Mouse (Mus musculus): ENCODE measurements around the gene Eftud2. TPM values are rescaled to one million over a fixed set of nuclear protein-coding genes. Genes with fewer than 3 reads are reported as not detected.

Eftud2 gene
- polyA plus RNA-seq (2012; rRNA removed), result 24.8 and 25.6 TPM in 2 replicates

DNA sequence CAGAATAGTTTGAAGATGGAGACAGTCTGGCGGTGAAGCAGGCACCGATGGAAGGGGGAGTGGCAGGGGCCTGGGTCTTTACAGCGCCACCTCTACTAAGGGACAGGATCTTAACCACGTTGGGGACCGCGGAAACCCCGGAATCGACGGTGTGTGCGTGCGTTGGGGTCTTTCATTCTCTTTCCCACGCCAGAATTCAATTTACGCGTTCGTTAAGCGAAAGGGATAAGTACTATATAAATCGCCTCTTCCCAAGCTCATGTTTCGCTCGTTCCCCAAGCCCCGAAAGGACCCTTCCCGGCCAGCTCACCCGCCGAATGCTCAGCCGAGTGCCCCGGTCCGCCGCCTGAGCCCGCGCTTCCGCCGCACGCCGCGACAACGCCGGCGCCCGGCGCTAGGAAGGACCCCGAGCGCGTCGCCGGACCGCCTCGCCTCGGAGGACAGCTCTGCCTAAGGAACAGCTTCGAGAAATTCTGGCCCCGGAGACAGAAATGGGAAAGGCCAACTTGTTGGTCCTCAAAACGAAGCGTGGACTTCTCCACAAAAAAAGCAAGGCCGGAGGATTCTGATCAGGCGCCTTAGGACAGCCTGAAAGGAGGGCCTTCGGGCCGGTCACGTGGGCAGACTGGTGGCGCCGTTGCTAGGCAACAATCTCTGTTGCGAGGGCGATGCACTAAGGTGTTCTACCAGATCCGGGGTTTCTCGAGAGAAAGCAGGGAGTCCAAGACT, at the start of gene Eftud2, which contains the start of gene Ccdc103:
Gene Eftud2, minus strand, starts transcription at position 401 of the 729 bp plus-strand sequence.
Gene Ccdc103, plus strand, starts transcription at position 620 of the 729 bp plus-strand sequence.

GRCm38 (mm10) chr11:102924557-102925350, 44.0 kb upstream of the Eftud2 start, which contains the start of gene Kif18b:
Gene Kif18b, minus strand, starts transcription at chr11:102925124.

GRCm38 (mm10) chr11:102900763-102901162, 20.0 kb upstream of the Eftud2 start, which contains the start of gene Gfap:
Gene Gfap, minus strand, starts transcription at chr11:102900912.

GRCm38 (mm10) chr11:102884616-102885219, 3.9 kb upstream of the Eftud2 start, which contains the start of gene Fam187a:
Gene Fam187a, plus strand, starts transcription at chr11:102885169.

DNA sequence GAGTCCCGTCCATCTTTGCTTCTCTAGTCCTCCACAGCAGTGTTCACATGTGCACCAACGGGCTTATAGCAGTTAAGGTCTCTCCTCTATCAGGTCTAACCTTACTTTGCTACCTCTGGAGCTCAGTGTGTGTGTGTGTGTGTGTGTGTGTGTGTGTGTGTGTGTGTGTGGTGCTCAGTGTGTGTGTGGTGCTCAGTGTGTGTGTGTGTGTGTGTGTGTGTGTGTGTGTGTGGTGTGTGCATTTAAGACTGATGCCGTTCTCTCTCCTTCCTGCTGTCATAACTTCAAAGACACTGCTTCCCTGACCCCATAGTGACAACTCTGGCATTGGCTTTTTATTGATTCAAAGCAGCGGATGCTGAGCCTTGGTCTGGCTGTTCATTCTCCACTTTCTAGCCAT, 45.2 kb downstream of the Eftud2 start, which contains the start of gene Higd1b:
Gene Higd1b, plus strand, starts transcription at position 301 of the 400 bp plus-strand sequence.

GRCm38 (mm10) chr11:102819021-102819782, 61.6 kb downstream of the Eftud2 start, which contains the start of gene Gjc1:
Gene Gjc1, minus strand, starts transcription at chr11:102819700.

Other genes with a start within 250 kb of the Eftud2 start
- gene Meioc, start 217.3 kb downstream of the Eftud2 start, polyA plus RNA-seq (2012; rRNA removed), result 0.01 and 0.03 TPM in 2 replicates
- gene Ccdc43, start 183.2 kb downstream of the Eftud2 start, polyA plus RNA-seq (2012; rRNA removed), result 7.1 and 7.6 TPM in 2 replicates
- gene Adam11, start 119.5 kb downstream of the Eftud2 start, polyA plus RNA-seq (2012; rRNA removed), result 0.31 and 0.36 TPM in 2 replicates
- gene Gjc1, start 61.3 kb downstream of the Eftud2 start, polyA plus RNA-seq (2012; rRNA removed), result 1.5 and 1.6 TPM in 2 replicates
- gene Higd1b, start 45.1 kb downstream of the Eftud2 start, polyA plus RNA-seq (2012; rRNA removed), result not detected in 2 replicates
- gene Ccdc103, start 219 bp upstream of the Eftud2 start, polyA plus RNA-seq (2012; rRNA removed), result 0.23 and 0.29 TPM in 2 replicates
- not detected in 2 replicates for gene Fam187a, start 4.2 kb upstream of the Eftud2 start, polyA plus RNA-seq (2012; rRNA removed)
- 4.0 and 4.2 TPM in 2 replicates for gene Gfap, start 19.9 kb upstream of the Eftud2 start, polyA plus RNA-seq (2012; rRNA removed)
- gene Kif18b, start 44.1 kb upstream of the Eftud2 start, polyA plus RNA-seq (2012; rRNA removed), result 9.8 and 11.0 TPM in 2 replicates
- gene C1ql1, start 65.7 kb upstream of the Eftud2 start, polyA plus RNA-seq (2012; rRNA removed), result 0.14 and 0.19 TPM in 2 replicates
- gene Nmt1, start 147.2 kb upstream of the Eftud2 start, polyA plus RNA-seq (2012; rRNA removed), result 21.6 and 22.7 TPM in 2 replicates
- gene Dcakd, start 147.3 kb upstream of the Eftud2 start, polyA plus RNA-seq (2012; rRNA removed), result 32.9 and 33.5 TPM in 2 replicates
- gene Plcd3, start 220.7 kb upstream of the Eftud2 start, polyA plus RNA-seq (2012; rRNA removed), result 1.9 and 2.5 TPM in 2 replicates
- gene Acbd4, start 220.7 kb upstream of the Eftud2 start, polyA plus RNA-seq (2012; rRNA removed), result 17.8 and 18.3 TPM in 2 replicates
- gene Hexim1, start 235.2 kb upstream of the Eftud2 start, polyA plus RNA-seq (2012; rRNA removed), result 8.5 and 9.9 TPM in 2 replicates